ENCODE assay signal across 9 mouse cellular contexts in genomic region chr13:109684985-109685295, GRCm38 (mm10).
A peak's percentile ranks its signal among the peaks of the same experiment; 100 is the strongest.
DNase-seq lines count a peak whose midpoint lies in the region; ATAC-seq and TF ChIP-seq lines count a peak whose summit lies in the region.
"Had no signal": no experiment of that assay in that cellular context is flagged by ENCODE, and none has a peak within 500 bp of the region (broad histone marks: within the 10 kb centered on the region; RNA-seq: fewer than 3 reads in every experiment).

No protein-coding gene starts in this region.

- DNase-seq in kidney, postnatal 10 days: no peak
- no peak for DNase-seq in embryonic facial prominence, embryonic 11.5 days (ENCODE audit: low spot score)
- no peak for DNase-seq in intestine, embryonic 14.5 days (ENCODE audit: low spot score)
- DNase-seq in midbrain, postnatal 0 days (ENCODE audit: low spot score): no peak
- DNase-seq in layer of hippocampus, adult 18-20 months (ENCODE audit: low spot score in 2 of 2): no peak
- no peak for DNase-seq in cerebellum, postnatal 4 days (ENCODE audit: low spot score in 2 of 2)
- DNase-seq in layer of hippocampus, adult 9-10 months (ENCODE audit: low spot score): no peak

- no peaks in the 10 kb centered on the region for H3K9me3 ChIP-seq in kidney, embryonic 14.5 days (ENCODE audit: control insufficient read depth, low read length)
- H3K9me3 ChIP-seq in embryonic facial prominence, embryonic 11.5 days (replicated peaks; ENCODE audit: control insufficient read depth, low read length): no peaks in the 10 kb centered on the region
- no peaks in the 10 kb centered on the region for H3K9me3 ChIP-seq in intestine, embryonic 14.5 days (ENCODE audit: control insufficient read depth, low read length)
- no peaks in the 10 kb centered on the region for H3K9me3 ChIP-seq in midbrain, postnatal 0 days (ENCODE audit: low read length)

- no peak for ATAC-seq in kidney, embryonic 14.5 days (ENCODE audit: low FRiP score, low TSS enrichment)
- no peak for ATAC-seq in embryonic facial prominence, embryonic 11.5 days (replicated peaks; ENCODE audit: insufficient number of reproducible peaks, low FRiP score, low TSS enrichment, low read depth)
- ATAC-seq in intestine, embryonic 14.5 days (replicated peaks; ENCODE audit: low FRiP score, low TSS enrichment, low read depth): no peak
- ATAC-seq in midbrain, postnatal 0 days (ENCODE audit: low FRiP score): no peak

- H3K4me2 ChIP-seq in kidney, embryonic 14.5 days (replicated peaks; ENCODE audit: low read depth, low read length): peak overlapping the region; percentile 90
- H3K4me2 ChIP-seq in embryonic facial prominence, embryonic 11.5 days (ENCODE audit: low read depth, low read length): peak overlapping the region; percentile 78
- peak overlapping the region; percentile 76 for H3K4me2 ChIP-seq in intestine, embryonic 14.5 days (ENCODE audit: low read length)
- peak overlapping the region; percentile 69 for H3K4me2 ChIP-seq in midbrain, postnatal 0 days (ENCODE audit: low read depth, low read length, poor library complexity, severe bottlenecking)

- peak overlapping the region; percentile 53; the same call in 1 of the 2 replicates for H3K4me3 ChIP-seq in kidney, embryonic 14.5 days (ENCODE audit: low read length)
- peak overlapping the region; percentile 42; the same call in 1 of the 2 replicates for H3K4me3 ChIP-seq in embryonic facial prominence, embryonic 11.5 days (ENCODE audit: low read depth, low read length)
- H3K4me3 ChIP-seq in intestine, embryonic 14.5 days (ENCODE audit: low read depth, low read length): peak overlapping the region; percentile 53
- H3K4me3 ChIP-seq in midbrain, postnatal 0 days (ENCODE audit: low read depth, low read length): peak overlapping the region; percentile 40

- no peaks in the 10 kb centered on the region for H3K27me3 ChIP-seq in kidney, embryonic 14.5 days (ENCODE audit: control insufficient read depth, insufficient read depth, low read length)
- no peaks in the 10 kb centered on the region for H3K27me3 ChIP-seq in embryonic facial prominence, embryonic 11.5 days (ENCODE audit: control insufficient read depth, insufficient read depth, low read length)
- H3K27me3 ChIP-seq in intestine, embryonic 14.5 days (replicated peaks; ENCODE audit: control insufficient read depth, insufficient read depth, low read length): no peaks in the 10 kb centered on the region
- H3K27me3 ChIP-seq in midbrain, postnatal 0 days (ENCODE audit: insufficient read depth, low read length): no peaks in the 10 kb centered on the region
- H3K27me3 ChIP-seq: Patski had no signal

- no peaks in the 10 kb centered on the region for H3K36me3 ChIP-seq in kidney, embryonic 14.5 days (ENCODE audit: control insufficient read depth, insufficient read depth, low read length)
- H3K36me3 ChIP-seq in embryonic facial prominence, embryonic 11.5 days (replicated peaks; ENCODE audit: control insufficient read depth, insufficient read depth, low read depth, low read length): no peaks in the 10 kb centered on the region
- no peaks in the 10 kb centered on the region for H3K36me3 ChIP-seq in intestine, embryonic 14.5 days (ENCODE audit: control insufficient read depth, insufficient read depth, low read length)
- no peaks in the 10 kb centered on the region for H3K36me3 ChIP-seq in midbrain, postnatal 0 days (ENCODE audit: insufficient read depth, low read length)

- H3K9ac ChIP-seq in kidney, embryonic 14.5 days (ENCODE audit: low read depth, low read length): peak overlapping the region; percentile 65; the same call in 1 of the 2 replicates
- no peak overlapping the region for H3K9ac ChIP-seq in embryonic facial prominence, embryonic 11.5 days (replicated peaks; ENCODE audit: low read length)
- H3K9ac ChIP-seq in intestine, embryonic 14.5 days (ENCODE audit: low read length): peak overlapping the region; percentile 50; the same call in 1 of the 2 replicates
- no peak overlapping the region for H3K9ac ChIP-seq in midbrain, postnatal 0 days (replicated peaks; ENCODE audit: low read length, poor library complexity, severe bottlenecking)

- 17% methylated on average over 3 of the region's 3 CpGs for WGBS in kidney, embryonic 14.5 days
- WGBS in embryonic facial prominence, embryonic 11.5 days: 19% methylated on average over 3 of the region's 3 CpGs
- 32% methylated on average over 3 of the region's 3 CpGs for WGBS in intestine, embryonic 14.5 days
- 15% methylated on average over 3 of the region's 3 CpGs for WGBS in midbrain, postnatal 0 days

- no peak for TF ChIP-seq CTCF in midbrain, postnatal 0 days (IDR thresholded peaks at IDR 0.05)

- H3K4me1 ChIP-seq in kidney, embryonic 14.5 days (ENCODE audit: control insufficient read depth, insufficient read depth, low read length): peaks cover 6% of the 10 kb centered on the region; the same call in 1 of the 2 replicates
- H3K4me1 ChIP-seq in embryonic facial prominence, embryonic 11.5 days (ENCODE audit: control insufficient read depth, insufficient read depth, low read length): no peaks in the 10 kb centered on the region
- no peaks in the 10 kb centered on the region; the same call in 1 of the 2 replicates for H3K4me1 ChIP-seq in intestine, embryonic 14.5 days (replicated peaks; ENCODE audit: control insufficient read depth, insufficient read depth, low read length)
- H3K4me1 ChIP-seq in midbrain, postnatal 0 days (ENCODE audit: insufficient read depth, low read length): 0 out of 2 replicates have a peak, but pooled peaks cover 4% of the 10 kb centered on the region

- no peak overlapping the region for H3K27ac ChIP-seq in kidney, embryonic 14.5 days (ENCODE audit: low read depth, low read length)
- no peak overlapping the region for H3K27ac ChIP-seq in embryonic facial prominence, embryonic 11.5 days (replicated peaks; ENCODE audit: low read depth, low read length)
- H3K27ac ChIP-seq in intestine, embryonic 14.5 days (ENCODE audit: low read depth): peak overlapping the region; percentile 77; the same call in 1 of the 2 replicates
- H3K27ac ChIP-seq in midbrain, postnatal 0 days (ENCODE audit: low read depth, low read length): no peak overlapping the region

Comparison
In these comparisons a context has a peak if more than half of its experiments do, and no peak if none do; other contexts are left out.
1. H3K9ac ChIP-seq: peak in kidney, embryonic 14.5 days (single experiment) and intestine, embryonic 14.5 days (single experiment); none in embryonic facial prominence, embryonic 11.5 days (single experiment) and midbrain, postnatal 0 days (single experiment).
2. Peak in every context shown above with its lines, with median percentiles within 50 percentile points of each other: H3K4me2 ChIP-seq and H3K4me3 ChIP-seq.